Mouse (Mus musculus) urinary bladder, postnatal 36 days (tissue): ENCODE data around the gene Uhrf1bp1l.

Experiments used
- DNase-seq, 2 experiments: peaks; one replicate each; pipeline ENCODE4 v3.0.0; 2022; ENCODE audit warnings: low spot score in 2 of 2, mixed read lengths in 1 of 2

Uhrf1bp1l gene

DNA sequence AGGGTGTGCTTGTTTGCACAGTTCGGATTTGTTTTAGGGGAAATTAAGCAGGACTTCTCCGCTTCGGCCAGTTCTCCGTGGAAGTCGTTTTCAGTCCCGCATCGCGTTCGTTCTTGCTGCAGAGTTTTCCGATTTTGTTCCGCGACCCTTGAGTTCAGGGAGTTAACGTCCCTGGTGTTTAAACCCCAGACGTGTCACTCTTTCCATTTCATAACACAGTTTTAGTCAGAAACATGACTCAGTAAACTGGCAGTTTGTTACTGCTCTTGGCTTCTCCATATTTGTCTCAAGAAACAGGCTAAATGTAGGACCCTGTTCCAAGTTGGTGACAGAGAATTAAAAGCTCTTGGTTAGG is 852 bp downstream of the Uhrf1bp1l start:
- no peak for DNase-seq

- no peak for DNase-seq
These were observed 1.8 kb downstream of the Uhrf1bp1l start for GRCm38 (mm10) chr10:89746581-89746980.

GRCm38 (mm10) chr10:89747221-89747905 is 2.6 kb downstream of the Uhrf1bp1l start:
- peak in 1 of 2 experiments; percentile 41 for DNase-seq

- DNase-seq, result no peak
These were observed 3.1 kb downstream of the Uhrf1bp1l start for GRCm38 (mm10) chr10:89747911-89748310.

DNA sequence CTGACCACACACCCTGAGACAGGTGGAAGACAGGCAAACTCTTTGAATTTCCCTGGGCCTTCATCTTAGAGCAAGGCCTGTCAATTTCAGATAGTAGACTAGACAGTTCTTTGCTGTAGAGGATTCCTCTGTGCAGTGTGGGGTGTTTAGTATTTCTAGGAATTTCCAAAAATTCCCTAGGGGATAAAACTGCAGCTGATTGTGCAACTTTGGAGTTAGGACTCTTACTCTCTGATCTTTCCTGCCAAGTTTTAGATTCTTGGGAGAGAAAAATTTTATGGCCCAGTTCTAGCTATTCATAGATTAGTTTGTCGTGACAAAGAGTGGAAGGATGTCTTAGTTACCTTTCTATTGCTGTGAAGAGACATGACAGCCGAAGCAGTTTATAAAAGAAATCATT is 3.8 kb downstream of the Uhrf1bp1l start:
- DNase-seq, result no peak

GRCm38 (mm10) chr10:89751069-89751468 is 6.3 kb downstream of the Uhrf1bp1l start:
- DNase-seq, result no peak

DNA sequence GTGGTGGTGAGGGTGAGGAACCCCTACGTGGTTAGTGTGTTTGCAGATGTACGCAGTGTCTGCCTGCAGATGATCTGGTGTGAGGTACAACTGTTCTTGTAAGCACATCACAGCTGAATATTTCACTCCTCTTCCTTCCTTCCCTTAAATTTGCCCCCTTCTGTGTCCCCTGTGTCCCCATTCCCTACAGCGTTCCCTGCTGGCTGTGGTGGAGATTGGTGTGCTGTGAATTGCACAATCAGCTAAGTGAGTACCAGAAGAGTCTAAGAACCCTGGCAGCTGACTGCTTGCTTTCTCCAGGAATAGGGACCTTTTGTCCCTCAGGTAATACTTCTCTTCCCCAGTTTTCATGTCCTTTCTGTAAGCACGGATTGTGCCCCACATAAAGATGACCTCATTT is 10.4 kb downstream of the Uhrf1bp1l start:
- DNase-seq, result no peak

- DNase-seq, result no peak
These were observed 16.0 kb downstream of the Uhrf1bp1l start for GRCm38 (mm10) chr10:89760772-89761171.

GRCm38 (mm10) chr10:89764457-89765121 is 19.8 kb downstream of the Uhrf1bp1l start:
- no peak for DNase-seq

DNA sequence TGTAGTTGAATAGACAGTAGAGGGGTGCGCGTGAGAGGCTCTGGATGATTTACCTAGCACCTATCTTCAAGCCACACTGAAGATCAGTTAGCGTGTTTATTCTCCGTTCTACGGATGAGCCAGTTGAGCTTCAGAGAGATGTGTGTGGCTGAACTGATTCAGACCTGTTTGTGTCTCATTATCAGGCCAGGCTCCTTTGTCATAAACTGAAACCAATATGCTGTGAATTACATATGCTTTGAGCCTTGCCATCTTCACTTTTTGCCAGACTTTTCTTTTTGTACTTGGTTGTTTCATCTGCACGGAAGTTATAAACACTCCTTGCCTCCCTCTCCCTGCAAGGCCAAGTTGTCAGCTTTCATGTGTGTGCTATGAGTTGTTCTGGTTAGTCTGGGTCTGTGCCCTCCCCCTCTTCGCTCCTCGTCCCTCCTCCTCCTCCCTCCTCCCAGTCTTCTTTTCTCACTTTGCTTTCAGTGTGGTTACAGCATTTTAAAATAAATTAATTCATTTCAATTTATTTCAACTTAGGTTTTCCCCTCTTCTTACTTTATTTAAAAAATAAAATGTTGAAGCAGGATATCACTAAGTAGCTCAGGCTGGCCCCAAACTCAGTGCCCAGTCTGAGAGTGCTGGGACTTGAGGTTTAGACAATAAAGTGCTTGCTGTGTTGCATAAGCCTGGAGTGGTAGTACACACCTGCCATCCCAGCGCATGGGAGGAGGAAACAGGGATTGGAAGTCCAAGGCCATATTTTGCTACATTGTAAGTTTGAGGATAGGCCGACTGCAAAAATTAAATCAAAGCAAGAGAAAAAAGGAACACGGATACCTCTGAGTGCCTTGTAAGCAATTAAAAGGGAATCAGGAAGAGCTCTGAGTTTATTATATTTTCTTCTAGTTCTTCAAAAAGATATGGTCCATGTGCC is 21.3 kb downstream of the Uhrf1bp1l start:
- DNase-seq, result no peak

- no peak for DNase-seq
These were observed 23.7 kb downstream of the Uhrf1bp1l start for GRCm38 (mm10) chr10:89768352-89769020.

DNA sequence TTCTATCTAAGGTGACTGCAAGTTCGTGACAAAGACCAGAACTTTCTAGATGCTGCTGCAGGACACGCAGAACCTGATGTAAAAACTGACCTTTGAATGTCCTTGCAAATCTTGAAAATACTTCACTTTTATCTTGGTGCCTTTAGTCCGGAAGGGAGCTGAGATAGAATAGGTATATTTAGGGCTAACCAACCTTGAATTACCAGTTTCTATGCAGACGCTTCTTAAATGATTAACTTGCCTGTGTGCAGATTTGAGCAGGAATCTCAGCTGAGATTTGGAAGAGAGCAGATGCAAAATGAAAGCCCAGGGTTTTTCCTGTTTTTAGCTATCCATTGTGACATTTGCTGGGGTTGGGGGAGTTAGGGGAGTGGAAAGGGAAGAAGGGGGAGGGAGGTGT is 24.3 kb downstream of the Uhrf1bp1l start:
- DNase-seq, result no peak

DNA sequence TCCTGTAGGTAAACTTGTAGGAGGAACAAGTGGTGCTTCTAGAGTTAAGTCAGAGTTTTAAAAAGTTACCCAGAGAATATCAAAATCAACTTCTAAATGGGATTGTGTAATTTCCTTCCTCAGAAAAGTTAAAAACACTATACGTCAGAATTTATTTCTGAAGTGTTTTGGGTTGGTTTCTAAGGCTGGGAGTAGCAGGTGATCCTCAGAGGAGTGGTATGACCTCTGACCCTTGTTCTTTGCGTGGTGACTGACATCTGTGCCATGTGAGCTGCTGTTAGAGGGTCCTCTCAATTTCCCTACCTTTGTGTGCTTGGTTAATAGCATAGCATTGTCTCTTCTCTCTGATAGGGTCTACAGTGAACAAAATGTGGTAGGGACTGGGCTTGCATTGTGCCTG is 27.1 kb downstream of the Uhrf1bp1l start:
- no peak for DNase-seq

DNA sequence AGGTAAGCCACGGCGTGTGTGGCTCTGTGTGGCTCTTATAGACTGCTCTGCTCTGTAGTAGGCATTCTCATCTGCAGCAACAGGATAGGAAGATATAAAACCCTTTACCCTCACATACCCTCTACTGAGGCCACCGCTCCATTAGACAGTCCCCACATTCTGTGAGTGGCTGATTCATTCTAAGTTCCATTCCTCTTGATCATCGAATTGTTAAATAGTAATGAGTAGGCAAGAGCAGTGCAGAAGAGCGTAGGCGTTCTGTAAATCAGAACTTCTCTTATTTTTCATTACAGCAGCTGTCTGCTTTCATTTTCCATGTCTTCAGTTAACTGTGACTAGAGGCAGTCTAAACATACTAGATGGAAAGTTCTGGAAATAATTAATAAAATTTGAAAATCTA is 31.2 kb downstream of the Uhrf1bp1l start:
- no peak for DNase-seq

- no peak for DNase-seq
These were observed 47.1 kb downstream of the Uhrf1bp1l start for GRCm38 (mm10) chr10:89791870-89792269.

DNA sequence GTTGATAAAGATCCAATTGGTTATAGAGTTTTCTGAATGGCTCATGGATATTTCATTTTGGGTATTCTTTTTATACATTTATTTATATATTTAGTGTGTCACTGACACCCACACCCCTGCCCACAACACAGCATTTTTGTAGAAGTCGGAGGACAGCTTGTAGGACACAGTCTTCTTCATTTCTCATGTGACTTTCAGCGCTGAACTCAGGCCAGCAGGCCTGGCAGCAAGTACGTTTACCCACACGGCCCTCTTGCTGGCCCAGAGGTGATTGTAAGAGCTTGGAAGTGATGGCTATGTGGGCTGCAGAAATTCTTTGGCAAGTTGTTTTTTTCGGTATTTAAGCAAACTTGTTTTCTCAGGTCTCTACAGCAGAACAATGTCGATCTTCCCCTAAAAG is 49.3 kb downstream of the Uhrf1bp1l start:
- DNase-seq, result peak in 1 of 2 experiments; percentile 27

- DNase-seq, result no peak
These were observed 74.4 kb downstream of the Uhrf1bp1l start for GRCm38 (mm10) chr10:89819146-89819545.

DNA sequence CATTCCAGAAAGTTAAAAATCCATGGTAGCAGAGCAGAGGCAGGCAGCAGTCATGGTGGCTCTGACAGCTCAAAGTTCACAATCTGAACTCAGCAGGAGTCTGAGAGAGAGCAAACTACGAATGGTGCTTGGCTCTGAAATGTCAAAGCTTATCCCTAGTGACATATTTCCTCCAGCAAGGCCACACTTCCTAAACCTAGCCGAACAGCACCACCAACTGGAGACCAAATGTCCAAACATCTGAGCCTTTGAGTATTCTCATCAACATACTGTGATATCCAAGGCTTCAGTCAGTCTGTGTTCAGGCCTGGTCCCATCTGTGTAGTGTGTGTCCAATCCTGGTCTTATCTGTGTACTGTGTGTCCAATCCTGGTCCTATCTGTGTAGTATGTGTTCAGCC is 79.1 kb downstream of the Uhrf1bp1l start:
- DNase-seq, result peak in 1 of 2 experiments; percentile 17

DNA sequence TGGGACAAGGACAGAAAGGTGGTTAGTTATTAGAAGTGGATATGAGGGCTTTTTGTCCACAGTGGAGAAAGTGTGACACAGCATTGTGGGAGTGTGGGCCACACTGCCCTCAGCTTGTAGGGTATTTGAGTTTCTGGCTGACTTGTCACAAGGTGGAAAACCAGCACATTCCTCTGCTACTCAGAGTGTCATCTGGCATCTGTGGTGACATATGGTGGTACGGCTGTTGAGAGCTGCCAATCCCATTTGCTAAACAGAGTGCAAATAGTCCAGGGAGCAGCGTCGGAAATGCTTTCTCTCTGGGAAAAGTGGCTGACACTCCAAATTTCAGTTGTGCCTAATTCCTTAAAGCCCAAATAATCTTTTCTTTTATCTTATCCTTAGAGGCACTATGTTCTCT is 82.1 kb downstream of the Uhrf1bp1l start:
- DNase-seq, result no peak

DNA sequence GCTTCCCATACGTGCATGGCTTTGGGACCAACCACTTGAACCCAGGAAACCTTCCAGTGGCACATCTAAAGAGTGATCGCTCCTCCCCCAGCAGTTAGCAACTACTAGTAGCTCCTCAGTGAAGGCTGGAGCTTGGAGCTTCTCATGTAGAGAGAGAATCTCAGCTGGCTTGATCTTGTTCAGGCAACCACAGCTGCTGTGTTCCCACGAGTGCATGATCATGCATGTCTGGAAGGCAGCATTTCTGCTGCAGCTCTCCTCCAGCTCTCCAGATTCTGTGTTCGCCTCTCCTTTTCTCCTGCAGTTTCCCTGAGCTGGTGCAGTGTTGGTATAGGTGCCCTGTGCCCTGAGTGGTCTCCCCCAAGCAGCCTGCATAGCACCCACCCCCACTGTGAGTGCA is 87.5 kb downstream of the Uhrf1bp1l start:
- no peak for DNase-seq

DNA sequence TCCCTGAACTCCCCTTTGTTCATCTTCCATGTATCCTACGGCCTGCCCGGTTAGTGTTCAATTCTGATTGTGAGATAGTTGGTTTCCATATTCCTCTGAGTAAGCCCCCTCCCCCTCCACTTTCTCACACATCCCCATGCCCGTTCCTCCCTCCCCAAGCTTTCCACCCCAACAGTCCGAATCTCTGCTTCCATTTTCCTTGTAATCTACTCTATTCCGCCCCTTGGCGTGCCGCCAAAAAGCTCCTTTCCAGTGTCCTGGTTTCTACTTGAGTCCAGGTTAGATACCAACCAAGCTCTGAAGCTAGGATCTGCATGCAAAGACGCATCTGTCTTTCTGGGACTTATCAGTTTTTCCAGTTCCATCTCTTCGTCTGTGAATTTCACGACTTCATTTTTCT is 88.4 kb downstream of the Uhrf1bp1l start:
- DNase-seq, result no peak

DNA sequence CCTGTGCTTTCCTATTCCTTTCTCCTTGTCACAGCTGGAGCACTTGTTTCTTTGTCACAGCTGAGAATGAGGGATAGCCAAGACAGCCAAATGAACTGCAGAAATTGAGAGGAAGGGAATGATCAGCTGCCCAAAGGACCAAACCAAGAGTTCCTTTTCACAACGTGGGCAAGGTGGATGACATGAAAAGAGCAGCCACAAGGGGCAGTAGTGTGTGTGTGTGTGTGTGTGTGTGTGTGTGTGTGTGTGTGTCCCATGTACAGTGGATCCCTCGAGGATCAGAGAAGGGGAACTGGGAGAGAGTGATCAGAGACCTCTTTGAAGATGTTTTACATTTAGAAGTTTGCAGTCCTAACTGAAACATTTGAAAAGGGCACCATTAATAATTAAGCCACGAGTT is 92.7 kb downstream of the Uhrf1bp1l start:
- no peak for DNase-seq
